Mouse (Mus musculus) 416B (cell line): ENCODE results near the gene Fbxl17.

Experiments used
- DNase-seq: peaks from one replicate; pipeline ENCODE4 v3.0.0; 2011; ENCODE audit warnings: low read depth

The Fbxl17 gene

DNA sequence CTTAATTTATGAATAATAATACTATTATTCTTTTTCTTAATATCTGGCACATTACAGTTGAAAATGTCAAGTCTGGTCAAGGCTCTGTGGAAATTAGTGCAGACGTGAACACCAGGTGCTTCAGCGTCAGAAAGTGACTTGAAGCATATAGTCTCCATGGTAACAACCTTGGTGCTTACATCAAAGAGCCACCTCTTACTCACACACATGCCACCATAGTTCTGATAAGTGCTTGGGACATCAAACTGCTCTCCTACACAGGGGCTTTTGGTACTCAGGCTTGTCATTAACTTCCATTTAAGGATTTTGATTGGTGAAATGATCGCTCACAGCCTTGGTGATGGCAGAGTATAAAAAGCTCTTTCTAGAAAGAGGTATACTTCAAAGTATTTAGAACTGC is 333.1 kb downstream of the Fbxl17 start:
- no peak for DNase-seq

DNA sequence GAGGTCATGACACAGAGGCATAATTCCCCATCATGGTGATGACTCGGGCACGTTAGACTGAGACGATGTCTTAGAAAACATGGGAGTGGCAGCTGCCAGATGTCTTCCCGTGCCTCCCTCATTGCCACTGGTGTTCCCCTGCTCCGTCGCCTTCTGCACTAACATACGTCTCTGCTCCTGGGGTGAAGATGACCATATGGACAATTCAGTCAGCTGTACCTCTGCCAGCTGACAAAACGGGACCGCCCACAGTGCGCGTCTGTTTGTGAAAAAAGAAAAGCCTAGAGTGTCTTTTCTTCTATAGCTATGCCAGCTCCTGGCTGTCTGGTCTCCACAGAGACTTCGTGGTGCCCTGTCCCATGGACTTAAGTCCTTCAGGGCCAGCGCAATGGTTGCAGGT is 334.0 kb downstream of the Fbxl17 start:
- DNase-seq: no peak

- DNase-seq: no peak
Measured at GRCm38 (mm10) chr17:63164289-63164688, 335.5 kb downstream of the Fbxl17 start.

- no peak for DNase-seq
Measured at GRCm38 (mm10) chr17:63161953-63162352, 337.9 kb downstream of the Fbxl17 start.

- DNase-seq: no peak
Measured at GRCm38 (mm10) chr17:63159196-63159595, 340.6 kb downstream of the Fbxl17 start.

DNA sequence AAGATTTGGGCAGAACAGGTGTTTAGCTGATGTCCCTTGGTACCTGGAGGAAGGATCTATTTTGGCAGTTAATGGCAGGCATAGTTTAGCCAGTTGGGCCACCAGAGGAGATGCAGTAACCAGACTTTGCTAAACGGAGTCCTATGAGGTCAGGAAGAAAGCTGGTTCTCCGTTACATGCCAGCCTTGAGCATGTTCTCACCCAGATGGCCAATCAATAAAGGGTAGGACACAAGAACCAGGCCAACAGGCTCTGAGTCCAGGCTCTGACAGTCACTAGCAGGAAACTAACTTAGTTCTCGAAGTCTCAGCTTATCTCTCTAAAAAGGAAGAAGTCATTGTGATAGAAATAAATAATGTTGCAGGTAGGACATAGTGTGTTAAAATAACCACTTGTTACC is 341.4 kb downstream of the Fbxl17 start:
- DNase-seq: no peak

GRCm38 (mm10) chr17:63157906-63158305 is 341.9 kb downstream of the Fbxl17 start:
- no peak for DNase-seq

DNA sequence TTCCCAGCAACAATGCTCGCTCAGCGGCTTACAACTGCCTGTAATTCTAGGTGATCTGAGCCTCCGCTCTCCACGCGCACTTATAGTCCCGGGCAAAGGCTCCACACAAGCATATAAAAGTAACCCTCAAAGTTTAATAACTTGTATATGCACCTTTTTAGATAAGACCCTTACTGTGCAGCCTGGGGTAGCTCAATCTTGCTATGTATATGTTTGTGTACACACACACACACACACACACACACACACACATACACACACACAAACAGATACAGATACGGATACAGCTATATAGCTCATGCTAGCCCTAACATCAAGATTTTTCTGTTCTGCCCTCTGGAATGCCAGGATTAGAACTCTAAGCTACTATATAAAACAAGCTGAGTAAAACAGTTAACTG is 342.8 kb downstream of the Fbxl17 start:
- DNase-seq: no peak

DNA sequence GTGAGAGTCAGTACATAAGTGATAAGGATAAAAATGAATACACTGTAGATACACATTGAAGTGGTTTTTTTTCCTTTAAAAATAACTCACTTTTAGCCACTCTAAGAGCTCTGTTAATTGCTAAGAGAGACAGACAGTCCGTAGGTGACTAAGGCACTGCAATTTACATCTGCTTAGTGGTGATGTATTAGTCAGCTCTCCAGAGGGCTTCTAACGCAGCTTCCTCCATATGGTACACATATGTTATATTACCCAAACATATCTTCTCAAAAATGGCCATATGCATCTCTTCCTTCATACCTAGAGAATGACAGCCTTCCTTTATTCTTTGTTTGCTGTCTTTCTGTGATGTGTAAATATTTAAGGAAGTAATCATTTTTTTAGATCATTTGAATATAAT is 353.3 kb downstream of the Fbxl17 start:
- DNase-seq: peak; percentile 3

- peak; percentile 35 for DNase-seq
Measured at GRCm38 (mm10) chr17:63145751-63146491, 353.9 kb downstream of the Fbxl17 start.

DNA sequence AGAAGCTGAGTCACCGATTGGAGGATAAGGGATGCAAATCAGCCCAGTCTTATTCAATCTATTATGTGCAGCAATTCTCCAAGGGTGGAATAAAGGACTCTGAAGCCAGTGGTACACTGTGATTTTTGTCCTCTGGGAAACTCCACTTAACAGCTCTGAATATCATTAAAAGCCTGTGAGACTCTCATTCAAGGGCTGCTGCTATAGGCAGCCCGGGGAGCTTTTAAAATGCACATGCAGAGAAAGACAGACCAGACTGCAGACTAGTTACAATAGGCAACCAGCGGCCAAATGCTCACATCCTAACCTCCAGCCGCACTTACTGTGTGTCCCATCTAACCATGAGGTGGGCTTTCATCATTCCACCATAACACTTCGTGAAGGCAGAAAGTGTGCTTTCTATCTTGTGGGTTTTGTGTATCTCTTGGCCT is 354.5 kb downstream of the Fbxl17 start:
- DNase-seq: no peak

DNA sequence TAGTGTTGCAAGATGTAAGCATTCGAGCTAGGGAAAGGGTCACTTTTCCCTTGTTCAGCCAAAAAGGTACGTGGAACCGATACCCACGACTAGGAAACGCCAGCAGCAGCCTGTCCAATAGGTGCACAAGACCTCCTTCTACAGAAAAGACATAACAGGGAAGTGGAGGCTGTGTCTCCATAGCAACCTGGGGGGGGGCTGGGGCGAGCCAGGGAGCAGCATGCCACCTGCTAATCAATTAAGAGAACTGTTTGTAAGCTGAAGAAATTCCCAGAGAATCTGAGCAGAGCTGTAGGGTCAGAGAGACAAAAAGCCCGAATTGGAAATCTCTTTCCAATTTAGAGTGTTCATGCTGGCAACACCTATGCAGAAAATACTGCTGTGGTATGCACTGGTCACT is 356.0 kb downstream of the Fbxl17 start:
- no peak for DNase-seq

GRCm38 (mm10) chr17:63134805-63135204 is 365.0 kb downstream of the Fbxl17 start:
- peak; percentile 9 for DNase-seq

DNA sequence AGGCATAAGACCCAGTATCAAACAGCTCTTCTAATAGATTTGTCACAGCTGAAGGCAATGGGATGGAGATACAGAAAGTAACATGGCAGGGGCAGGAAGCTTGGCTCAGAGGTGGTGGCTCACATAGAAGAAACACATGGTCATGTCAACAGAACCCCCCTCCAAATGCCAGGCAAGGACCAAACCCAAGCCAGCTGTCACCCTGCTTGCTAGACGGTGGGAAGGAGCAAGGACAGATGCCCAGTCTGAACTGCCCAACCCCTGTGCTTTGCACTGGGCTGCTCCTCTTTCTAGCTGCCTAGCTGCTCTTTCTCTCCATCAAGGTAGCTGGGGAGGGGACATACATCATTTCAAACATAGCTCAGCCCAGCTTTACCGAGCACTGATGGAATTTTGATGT is 377.4 kb downstream of the Fbxl17 start:
- no peak for DNase-seq

DNA sequence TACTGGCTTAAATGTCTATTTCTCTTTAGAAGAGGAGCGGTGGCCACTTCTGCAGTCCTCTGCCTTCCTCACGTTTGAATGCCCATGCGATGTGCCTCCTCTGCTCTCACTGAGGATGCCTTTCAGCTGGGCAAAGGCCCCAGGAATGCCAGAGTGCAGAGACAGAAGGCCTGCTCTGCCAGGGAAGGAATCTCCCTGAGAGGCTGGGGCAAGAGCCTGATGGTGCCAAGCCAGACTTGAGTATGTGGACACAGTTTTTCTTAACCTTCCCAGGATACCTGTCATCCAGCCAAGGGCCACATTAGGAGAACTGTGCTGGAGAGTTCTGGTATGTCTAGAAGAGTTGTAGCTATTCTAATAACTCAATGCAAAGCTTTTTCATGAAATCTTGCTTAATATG is 380.1 kb downstream of the Fbxl17 start:
- no peak for DNase-seq

DNA sequence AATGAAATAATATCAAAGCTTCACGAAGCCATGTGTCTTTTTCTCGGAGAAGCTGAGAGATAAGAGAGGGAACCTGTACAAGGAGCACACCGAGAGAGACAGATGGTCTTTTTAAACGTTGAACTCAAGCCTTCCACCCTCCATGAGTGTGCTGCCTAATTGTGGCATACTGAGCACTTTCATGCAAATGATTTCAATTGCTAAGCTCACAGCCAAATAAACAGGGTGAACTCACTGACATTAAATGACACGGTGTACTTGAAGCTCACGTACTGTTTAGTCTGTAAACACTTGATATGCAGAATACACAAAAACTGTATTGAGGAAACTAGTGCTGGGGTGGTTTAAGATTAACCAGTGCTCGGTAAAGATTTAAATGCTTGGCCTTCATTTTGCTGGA is 380.7 kb downstream of the Fbxl17 start:
- no peak for DNase-seq

DNA sequence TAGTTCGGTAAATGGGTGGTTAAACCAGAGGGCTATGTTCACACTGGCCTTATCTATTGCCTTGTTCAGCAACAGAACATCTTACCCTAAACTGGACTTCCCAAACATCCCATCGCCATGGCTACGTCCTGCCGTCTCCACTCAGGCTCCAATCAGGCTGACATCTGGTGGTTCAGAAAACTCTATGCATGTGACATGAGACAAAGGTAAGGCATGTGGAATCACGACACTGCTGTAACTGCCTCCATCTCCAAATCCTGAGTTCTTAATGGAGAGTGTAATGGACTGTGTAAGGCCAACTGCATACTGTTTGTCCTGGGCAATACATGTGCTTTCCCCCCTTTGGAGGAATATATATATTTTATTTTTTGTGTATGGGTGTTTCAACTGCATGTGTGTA is 382.7 kb downstream of the Fbxl17 start:
- DNase-seq: no peak

DNA sequence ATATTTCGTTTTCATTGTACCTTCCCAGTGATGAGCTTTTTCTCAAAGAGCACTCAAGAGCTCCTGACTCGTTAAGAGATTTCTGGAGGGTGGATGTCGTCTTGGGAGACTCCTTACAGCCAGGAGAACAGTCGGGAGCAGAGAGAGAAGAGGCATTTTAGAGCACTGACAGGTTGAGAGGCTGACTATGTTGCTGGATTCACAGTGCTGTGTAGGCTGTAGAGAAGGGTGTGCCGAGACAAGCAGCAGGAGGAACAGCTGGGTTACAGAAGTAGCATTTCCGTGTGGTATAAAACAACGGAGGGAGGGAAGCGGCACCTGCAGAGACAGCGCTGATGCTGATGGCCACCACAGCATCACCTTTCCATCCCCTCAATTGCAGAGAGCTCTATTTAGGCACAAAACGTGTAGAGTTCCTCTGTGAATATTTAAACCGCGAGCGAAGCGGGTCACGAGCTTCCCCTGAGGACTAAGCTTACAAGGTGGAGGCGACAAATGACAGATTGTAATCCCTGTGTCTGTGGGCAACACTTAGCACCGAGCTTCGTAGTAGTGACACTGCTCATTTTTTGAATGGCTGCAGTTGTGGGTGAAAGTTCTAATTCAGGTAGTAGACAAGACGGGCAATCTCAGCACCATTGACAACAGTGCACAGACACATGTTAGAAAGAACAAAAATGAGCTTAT is 385.3 kb downstream of the Fbxl17 start:
- no peak for DNase-seq

DNA sequence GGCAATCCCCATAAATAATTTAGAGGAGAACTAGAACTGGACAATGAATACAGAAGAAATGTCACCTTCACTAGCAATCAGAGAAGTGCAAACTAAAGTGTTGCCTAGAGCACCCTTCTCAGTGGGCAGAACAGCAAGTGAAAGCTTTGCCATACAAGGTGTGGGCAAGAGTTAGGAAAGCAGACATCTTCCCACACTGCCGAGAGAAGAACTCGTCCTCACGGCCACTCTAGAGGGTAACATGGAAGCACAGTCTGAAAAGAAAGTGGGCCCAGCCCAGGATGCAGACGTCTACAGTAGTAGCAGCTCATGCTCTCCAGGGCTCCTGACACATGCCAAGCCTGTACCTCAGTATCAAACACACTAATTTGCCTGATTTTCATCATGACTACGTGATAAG is 387.0 kb downstream of the Fbxl17 start:
- DNase-seq: no peak

DNA sequence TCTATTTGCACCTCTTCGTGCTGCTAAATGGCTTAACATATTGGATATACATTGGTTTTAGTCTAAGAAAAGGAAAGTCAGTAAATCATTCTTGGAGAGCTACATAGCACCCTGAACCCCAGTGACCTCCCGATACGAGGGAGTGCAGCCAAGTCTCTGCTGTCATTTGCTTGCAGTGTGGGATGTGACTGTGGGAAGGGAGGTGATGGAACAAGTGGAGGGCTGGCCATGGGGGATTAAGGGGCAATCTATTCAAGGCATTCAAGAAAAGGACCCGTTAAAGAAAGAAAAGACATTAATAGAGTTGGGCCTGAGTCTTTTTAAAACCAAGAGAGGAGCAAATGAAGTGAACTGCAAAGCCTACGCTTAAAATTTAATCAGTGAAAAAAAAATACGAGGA is 388.8 kb downstream of the Fbxl17 start:
- DNase-seq: no peak

GRCm38 (mm10) chr17:63110211-63110755 is 389.5 kb downstream of the Fbxl17 start:
- no peak for DNase-seq

DNA sequence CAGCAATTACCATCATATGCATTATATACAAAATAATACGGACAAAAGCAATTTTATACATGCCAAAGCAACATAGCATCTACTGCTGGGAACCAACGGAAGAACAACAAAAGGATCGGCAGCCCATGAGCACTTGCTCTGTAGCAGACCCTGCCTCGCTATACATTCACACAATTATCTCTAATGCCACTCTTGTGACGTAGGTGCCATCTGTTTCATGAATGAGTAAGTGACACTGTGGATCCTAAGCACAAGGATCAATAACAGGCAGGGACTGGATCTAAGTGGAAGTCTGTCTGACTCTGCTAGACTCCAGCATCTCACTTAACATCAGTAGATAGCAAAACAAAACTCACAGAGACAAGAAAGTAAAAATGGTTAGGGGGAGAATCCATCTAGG is 391.8 kb downstream of the Fbxl17 start:
- DNase-seq: no peak

DNA sequence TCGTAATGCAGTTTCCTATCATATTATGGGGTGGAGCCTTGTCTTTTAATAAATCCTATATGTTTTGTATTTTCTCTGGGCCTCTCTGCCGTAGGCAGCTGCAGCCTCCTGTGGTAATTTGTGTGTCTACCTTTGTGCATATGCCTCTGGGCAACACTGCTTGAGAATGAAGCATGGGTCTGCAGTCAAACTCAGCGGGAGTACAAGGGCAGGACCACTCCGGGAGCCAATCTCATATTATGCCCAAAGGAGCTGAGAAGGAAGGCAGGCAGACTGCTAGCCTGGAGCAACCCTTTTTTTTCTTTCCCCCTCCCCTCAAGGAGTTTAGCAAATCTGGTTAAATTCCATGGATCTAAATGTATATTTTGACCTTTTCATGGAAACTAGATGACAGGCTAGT is 392.3 kb downstream of the Fbxl17 start:
- no peak for DNase-seq

DNA sequence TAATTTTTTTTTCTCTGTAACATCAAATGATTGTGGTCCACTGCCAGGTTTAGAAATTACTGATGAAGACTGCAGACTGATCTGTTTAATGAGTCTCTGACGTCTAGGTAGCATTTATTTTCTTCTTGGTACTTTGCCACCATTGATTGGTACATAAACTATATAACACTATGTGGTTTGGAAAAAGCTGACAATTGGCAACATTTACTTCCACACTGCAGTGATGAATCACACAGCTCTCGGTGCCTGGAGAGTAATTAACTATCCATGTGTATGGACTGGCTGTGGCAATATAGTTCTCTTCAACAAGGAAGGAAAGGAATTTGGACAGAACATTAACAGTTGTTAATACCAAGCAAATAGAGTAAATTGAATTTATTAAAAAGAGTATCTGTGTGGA is 404.3 kb downstream of the Fbxl17 start:
- DNase-seq: no peak
